Mouse (Mus musculus): Measurements from ENCODE around the gene 4833420G17Rik. TPM values are rescaled to one million over a fixed set of nuclear protein-coding genes. Genes with fewer than 3 reads are reported as not detected.
A peak's percentile ranks its signal among the peaks of the same experiment; 100 is the strongest.
"Not testable (repeated sequence)": the region's sequence is repeated elsewhere in the genome, so short reads cannot be mapped to it uniquely, and the experiment has no call there.

4833420G17Rik gene
- polyA plus RNA-seq, 1 experiment from 2014 or later = 24.3 TPM

- Histone ChIP-seq H3K27ac (ENCODE audit: low read depth, low read length) (no peak overlapping the region), H3K9me3 (ENCODE audit: control insufficient read depth) (no peaks in the 10 kb centered on the region), H3K4me1 (replicated peaks; ENCODE audit: control insufficient read depth, insufficient read depth, low read length) (no peaks in the 10 kb centered on the region), H3K4me3 (ENCODE audit: low read depth, low read length) (no peak overlapping the region), H3K36me3 (ENCODE audit: control insufficient read depth, insufficient read depth) (peaks cover 57% of the 10 kb centered on the region), H3K4me2 (replicated peaks; ENCODE audit: low read depth) (no peak overlapping the region), H3K27me3 (replicated peaks; ENCODE audit: control insufficient read depth, insufficient read depth, low read length) (no peaks in the 10 kb centered on the region), H3K9ac (ENCODE audit: low read depth, low read length) (no peak overlapping the region)
- WGBS = 57% methylated on average over 2 of the region's 2 CpGs
- no peak for ATAC-seq
- TF ChIP-seq CTCF (IDR thresholded peaks at IDR 0.05; ENCODE audit: low read depth) = no peak
Observed at GRCm38 (mm10) chr13:119477789-119478188, 15.2 kb downstream of the 4833420G17Rik start.

GRCm38 (mm10) chr13:119487354-119487753 lies 24.8 kb downstream of the 4833420G17Rik start:
- H3K36me3 ChIP-seq (ENCODE audit: control insufficient read depth, insufficient read depth) = peaks cover 19% of the 10 kb centered on the region
- no peaks in the 10 kb centered on the region for H3K4me1 ChIP-seq (replicated peaks; ENCODE audit: control insufficient read depth, insufficient read depth, low read length)
- no peak for TF ChIP-seq CTCF (IDR thresholded peaks at IDR 0.05; ENCODE audit: low read depth)
- H3K27me3 ChIP-seq (replicated peaks; ENCODE audit: control insufficient read depth, insufficient read depth, low read length) = no peaks in the 10 kb centered on the region
- ATAC-seq = no peak
- no peak overlapping the region for H3K4me2 ChIP-seq (replicated peaks; ENCODE audit: low read depth)
- peaks cover 7% of the 10 kb centered on the region; the same call in 1 of the 2 replicates for H3K9me3 ChIP-seq (ENCODE audit: control insufficient read depth)
- H3K9ac ChIP-seq (ENCODE audit: low read depth, low read length) = no peak overlapping the region
- H3K27ac ChIP-seq (ENCODE audit: low read depth, low read length) = peak overlapping the region; percentile 7; the same call in 1 of the 2 replicates
- no peak overlapping the region for H3K4me3 ChIP-seq (ENCODE audit: low read depth, low read length)
- WGBS = 48% methylated on average over 7 of the region's 7 CpGs

GRCm38 (mm10) chr13:119487880-119488580 lies 25.5 kb downstream of the 4833420G17Rik start, which contains the start of the genes Tmem267 and 3110070M22Rik:
Tmem267 (plus strand) TSS chr13:119488039.
3110070M22Rik (minus strand) TSS chr13:119488383.
- Histone ChIP-seq H3K27me3 (replicated peaks; ENCODE audit: control insufficient read depth, insufficient read depth, low read length) (no peaks in the 10 kb centered on the region), H3K9me3 (ENCODE audit: control insufficient read depth) (peaks cover 7% of the 10 kb centered on the region; the same call in 1 of the 2 replicates), H3K36me3 (ENCODE audit: control insufficient read depth, insufficient read depth) (peaks cover 19% of the 10 kb centered on the region), H3K27ac (ENCODE audit: low read depth, low read length) (peak within 1 kb of the TSS; percentile 7; the same call in 1 of the 2 replicates), H3K9ac (ENCODE audit: low read depth, low read length) (no peak within 1 kb of the TSS), H3K4me2 (replicated peaks; ENCODE audit: low read depth) (no peak within 1 kb of the TSS), H3K4me1 (replicated peaks; ENCODE audit: control insufficient read depth, insufficient read depth, low read length) (no peaks in the 10 kb centered on the region), H3K4me3 (ENCODE audit: low read depth, low read length) (no peak within 1 kb of the TSS)
- peak; percentile 67 for TF ChIP-seq CTCF (IDR thresholded peaks at IDR 0.05; ENCODE audit: low read depth)
- no peak; the same call in 1 of the 2 replicates for ATAC-seq
- 57% methylated on average over 87 of the region's 87 CpGs for WGBS

GRCm38 (mm10) chr13:119492083-119492482 lies 29.5 kb downstream of the 4833420G17Rik start:
- not testable (repeated sequence) for H3K27ac ChIP-seq (ENCODE audit: low read depth, low read length); H3K36me3 ChIP-seq (ENCODE audit: control insufficient read depth, insufficient read depth); ATAC-seq; H3K4me2 ChIP-seq (replicated peaks; ENCODE audit: low read depth); H3K4me1 ChIP-seq (replicated peaks; ENCODE audit: control insufficient read depth, insufficient read depth, low read length); H3K9ac ChIP-seq (ENCODE audit: low read depth, low read length); H3K9me3 ChIP-seq (ENCODE audit: control insufficient read depth); H3K27me3 ChIP-seq (replicated peaks; ENCODE audit: control insufficient read depth, insufficient read depth, low read length); H3K4me3 ChIP-seq (ENCODE audit: low read depth, low read length)
- WGBS = 91% methylated on average over 10 of the region's 10 CpGs

GRCm38 (mm10) chr13:119494938-119495337 lies 32.4 kb downstream of the 4833420G17Rik start:
- not testable (repeated sequence) for H3K4me3 ChIP-seq (ENCODE audit: low read depth, low read length); H3K9ac ChIP-seq (ENCODE audit: low read depth, low read length); H3K4me1 ChIP-seq (replicated peaks; ENCODE audit: control insufficient read depth, insufficient read depth, low read length); H3K27ac ChIP-seq (ENCODE audit: low read depth, low read length); H3K36me3 ChIP-seq (ENCODE audit: control insufficient read depth, insufficient read depth); H3K27me3 ChIP-seq (replicated peaks; ENCODE audit: control insufficient read depth, insufficient read depth, low read length); H3K9me3 ChIP-seq (ENCODE audit: control insufficient read depth); H3K4me2 ChIP-seq (replicated peaks; ENCODE audit: low read depth)
- WGBS = 97% methylated on average over 9 of the region's 22 CpGs
- 0 out of 2 replicates have a peak, but pooled peaks have one; percentile 29 for ATAC-seq

Other genes starting within 250 kb of the 4833420G17Rik start
- 59.2 and 63.3 TPM in 2 replicates for gene Paip1, start 34.2 kb upstream of the 4833420G17Rik start, polyA plus RNA-seq (2015; fragmentation: Nextera tagmentation; extraction: Ambion mirVana)
- 1.7 and 1.9 TPM in 2 replicates for gene Tmem267, start 25.3 kb downstream of the 4833420G17Rik start, polyA plus RNA-seq (2015; fragmentation: Nextera tagmentation; extraction: Ambion mirVana)
- gene 3110070M22Rik, start 25.6 kb downstream of the 4833420G17Rik start, polyA plus RNA-seq (2015; fragmentation: Nextera tagmentation; extraction: Ambion mirVana) = 1.7 and 2.1 TPM in 2 replicates
- 1.0 and 1.1 TPM in 2 replicates for gene Ccl28, start 161.1 kb downstream of the 4833420G17Rik start, polyA plus RNA-seq (2015; fragmentation: Nextera tagmentation; extraction: Ambion mirVana)
- 54.5 and 63.0 TPM in 2 replicates for gene Hmgcs1, start 227.6 kb downstream of the 4833420G17Rik start, polyA plus RNA-seq (2015; fragmentation: Nextera tagmentation; extraction: Ambion mirVana)

Measured in intestine, postnatal 0 days (tissue).